Mouse (Mus musculus) embryonic fibroblast, embryonic 13.5 days (primary cell): ENCODE measurements at regions not wholly inside any gene's neighbourhood (a gene's known extent, or its start where the extent isn't known, plus 50 kb on each side); places are given as distances from the start of the nearest gene placed in this dataset.

Source experiments
- H3K27ac ChIP-seq: 2 replicates; pipeline ENCODE4 v1.5.1; 2012; ENCODE audit warnings: low read length, control low read depth, inconsistent platforms; ENCODE audit not compliant: insufficient read depth
- H3K4me1 ChIP-seq: 2 replicates; pipeline ENCODE4 v1.6.1; 2011; ENCODE audit warnings: low read length; ENCODE audit not compliant: control insufficient read depth, insufficient read depth
- H3K4me3 ChIP-seq: 2 replicates; pipeline ENCODE4 v1.5.1; 2011; ENCODE audit warnings: mild to moderate bottlenecking, control low read depth, low read length; ENCODE audit not compliant: insufficient read depth
- CTCF ChIP-seq: IDR thresholded peaks from 2 replicates; pipeline ENCODE4 v1.5.1; 2011; ENCODE audit warnings: mild to moderate bottlenecking, control low read depth, low read length, moderate library complexity, borderline replicate concordance; ENCODE audit not compliant: insufficient read depth
- POLR2A ChIP-seq: IDR thresholded peaks from 2 replicates; pipeline ENCODE4 v1.6.1; 2011; ENCODE audit warnings: low read depth, mild to moderate bottlenecking, control low read depth, low read length, moderate library complexity

- no peak overlapping the region for H3K27ac ChIP-seq
- TF ChIP-seq POLR2A = no peak
- TF ChIP-seq CTCF = no peak
- no peak overlapping the region for H3K4me3 ChIP-seq
These were observed 202.3 kb upstream of the Adra1b start for GRCm38 (mm10) chr11:44103188-44103840.

GRCm38 (mm10) chr11:44103841-44104191, 202.8 kb upstream of the Adra1b start:
- TF ChIP-seq CTCF (no peak), POLR2A (no peak)
- no peak overlapping the region for H3K27ac ChIP-seq
- no peaks in the 10 kb centered on the region for H3K4me1 ChIP-seq

More at GRCm38 (mm10) chr11:44103188-44103840, 202.3 kb upstream of the Adra1b start:
- H3K4me1 ChIP-seq = no peaks in the 10 kb centered on the region

GRCm38 (mm10) chr11:44106231-44106630, 205.2 kb upstream of the Adra1b start:
- Histone ChIP-seq H3K27ac (no peak overlapping the region), H3K4me3 (no peak overlapping the region), H3K4me1 (no peaks in the 10 kb centered on the region; the same call in none of the 2 replicates)
- TF ChIP-seq CTCF (no peak), POLR2A (no peak)

More at GRCm38 (mm10) chr11:44103841-44104191, 202.8 kb upstream of the Adra1b start:
- no peak overlapping the region for H3K4me3 ChIP-seq

- TF ChIP-seq CTCF (no peak), POLR2A (no peak)
- no peaks in the 10 kb centered on the region; the same call in none of the 2 replicates for H3K4me1 ChIP-seq
- no peak overlapping the region for H3K27ac ChIP-seq
- H3K4me3 ChIP-seq = no peak overlapping the region
These were observed 210.5 kb upstream of the Adra1b start for GRCm38 (mm10) chr11:44111525-44111924.

GRCm38 (mm10) chr11:44127088-44127487, 226.1 kb upstream of the Adra1b start:
- no peak for TF ChIP-seq POLR2A

GRCm38 (mm10) chr11:44128481-44128880, 227.5 kb upstream of the Adra1b start:
- Histone ChIP-seq H3K4me3 (no peak overlapping the region), H3K4me1 (no peaks in the 10 kb centered on the region), H3K27ac (no peak overlapping the region)
- TF ChIP-seq CTCF (no peak), POLR2A (no peak)

More at GRCm38 (mm10) chr11:44127088-44127487, 226.1 kb upstream of the Adra1b start:
- Histone ChIP-seq H3K27ac (no peak overlapping the region), H3K4me3 (no peak overlapping the region), H3K4me1 (no peaks in the 10 kb centered on the region)

GRCm38 (mm10) chr11:44133244-44133643, 232.2 kb upstream of the Adra1b start:
- TF ChIP-seq CTCF (no peak), POLR2A (no peak)

GRCm38 (mm10) chr11:44136024-44136423, 235.0 kb upstream of the Adra1b start:
- TF ChIP-seq CTCF (no peak), POLR2A (no peak)
- H3K4me3 ChIP-seq = no peak overlapping the region
- H3K4me1 ChIP-seq = no peaks in the 10 kb centered on the region
- no peak overlapping the region for H3K27ac ChIP-seq

More at GRCm38 (mm10) chr11:44133244-44133643, 232.2 kb upstream of the Adra1b start:
- H3K4me3 ChIP-seq = no peak overlapping the region
- no peak overlapping the region for H3K27ac ChIP-seq
- no peaks in the 10 kb centered on the region for H3K4me1 ChIP-seq

- Histone ChIP-seq H3K27ac (no peak overlapping the region), H3K4me1 (no peaks in the 10 kb centered on the region), H3K4me3 (no peak overlapping the region)
- TF ChIP-seq POLR2A = no peak
- TF ChIP-seq CTCF = no peak
These were observed 242.0 kb upstream of the Adra1b start for GRCm38 (mm10) chr11:44142996-44143395.

- no peak for TF ChIP-seq POLR2A
- TF ChIP-seq CTCF = no peak
- H3K4me1 ChIP-seq = no peaks in the 10 kb centered on the region
- no peak overlapping the region for H3K4me3 ChIP-seq
- H3K27ac ChIP-seq = no peak overlapping the region
These were observed 243.5 kb upstream of the Adra1b start for GRCm38 (mm10) chr11:44144477-44144876.
